Mouse (Mus musculus) cerebellum, postnatal 36 days (tissue): ENCODE data around the gene Nup107.
"Not testable (repeated sequence)": the region's sequence is repeated elsewhere in the genome, so short reads cannot be mapped to it uniquely, and the experiment has no call there.

Experiments used
- DNase-seq, 2 experiments: peaks; one replicate each; pipeline ENCODE4 v3.0.0; 2021 to 2022; ENCODE audit warnings: mixed read lengths in 2 of 2

Gene Nup107

DNA sequence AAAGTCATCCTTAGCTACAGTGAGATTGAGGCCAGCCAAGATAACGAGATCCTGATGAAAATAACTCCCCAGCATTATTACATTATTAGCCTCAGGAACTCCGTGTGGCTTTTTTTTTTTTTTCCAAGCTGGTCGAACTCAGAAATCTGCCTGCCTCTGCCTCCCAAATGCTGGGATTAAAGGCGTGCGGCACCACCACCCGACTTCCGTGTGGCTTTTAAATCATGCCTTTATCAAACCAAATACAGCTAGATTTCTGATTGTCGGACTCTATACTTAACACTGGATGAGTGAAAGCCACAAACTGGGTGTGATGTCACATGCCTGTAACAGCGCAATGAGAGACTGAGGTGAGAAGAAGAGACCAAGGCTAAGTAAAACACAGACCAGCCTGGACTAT is 79.6 kb downstream of the Nup107 start:
- DNase-seq = no peak

DNA sequence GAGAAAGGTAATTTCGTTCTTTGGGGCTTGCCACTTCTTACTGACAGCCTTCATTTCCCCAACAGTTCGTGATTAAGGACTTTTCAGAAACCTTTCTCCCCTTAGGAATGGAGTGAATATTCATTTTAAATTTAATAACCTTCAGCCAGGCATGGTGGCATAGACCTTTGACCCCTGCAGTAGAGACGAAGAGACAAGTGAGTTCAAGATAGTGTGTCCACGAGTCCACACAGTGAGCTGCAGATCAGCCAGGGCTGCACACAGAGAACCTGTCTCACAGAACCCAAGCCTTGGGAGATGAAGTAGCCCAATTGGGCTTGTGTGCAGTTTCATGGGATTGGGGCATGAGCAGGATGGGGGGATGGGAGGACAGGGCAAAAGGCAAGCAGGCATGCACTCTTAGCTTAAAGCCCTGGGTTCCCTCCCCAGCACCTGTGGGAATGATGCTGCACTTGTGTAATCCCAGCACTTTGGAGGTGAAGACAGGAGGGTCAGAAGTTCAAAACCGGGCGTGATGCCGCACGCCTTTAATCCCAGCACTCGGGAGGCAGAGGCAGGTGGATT is 80.2 kb downstream of the Nup107 start:
- DNase-seq = no peak

DNA sequence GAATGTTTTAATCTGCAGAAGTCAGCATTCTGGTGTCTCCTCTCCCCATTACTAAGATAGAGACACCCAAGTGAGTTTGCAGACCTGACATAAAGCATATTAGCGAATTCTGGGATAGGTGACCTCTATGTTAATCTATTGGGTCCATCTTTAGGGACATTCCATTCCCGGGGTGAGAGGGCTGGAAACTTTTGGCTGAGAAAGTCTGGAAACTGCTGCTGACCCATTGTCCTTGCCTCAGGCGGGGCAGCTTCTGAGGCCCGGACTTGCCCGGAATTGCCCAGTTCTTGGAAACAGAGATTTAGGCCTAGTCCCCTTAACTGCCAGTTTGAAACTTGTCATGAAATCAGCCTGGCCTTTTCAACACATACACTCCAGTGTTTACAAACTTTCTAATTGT is 81.1 kb downstream of the Nup107 start:
- peak in 1 of 2 experiments; percentile 18 for DNase-seq

- DNase-seq = peak; percentile 99
These were observed 81.8 kb downstream of the Nup107 start, which contains the start of gene Mdm2 for GRCm38 (mm10) chr10:117710604-117711141. Mdm2 (minus strand) TSS chr10:117710758.

- peak; percentile 69 to 72 for DNase-seq
These were observed 82.4 kb downstream of the Nup107 start for GRCm38 (mm10) chr10:117709930-117710603.

DNA sequence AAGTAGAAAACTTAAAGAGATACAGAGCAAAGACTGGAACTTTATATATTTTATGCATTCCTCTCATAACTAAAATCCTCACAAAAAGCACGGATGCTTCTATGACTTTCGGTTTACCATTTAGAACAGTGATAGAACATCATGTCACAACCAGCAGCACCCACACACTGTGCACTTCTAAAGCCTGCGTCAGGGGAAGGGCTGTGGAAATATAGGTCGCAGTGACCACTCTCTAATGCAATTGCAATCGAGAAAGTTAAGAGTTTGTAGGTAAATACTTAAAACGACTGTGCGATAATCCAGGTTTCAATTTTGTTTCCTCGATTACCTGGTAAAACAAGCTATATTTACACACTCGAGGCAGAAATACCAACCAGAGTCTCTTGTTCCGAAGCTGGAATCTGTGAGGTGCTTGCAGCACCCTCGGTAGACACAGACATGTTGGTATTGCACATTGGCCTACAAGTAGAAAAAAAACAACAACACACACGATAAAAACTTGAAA is 83.1 kb downstream of the Nup107 start:
- no peak for DNase-seq

GRCm38 (mm10) chr10:117708856-117709255 is 83.6 kb downstream of the Nup107 start:
- DNase-seq = no peak

- DNase-seq = no peak
These were observed 84.1 kb downstream of the Nup107 start for GRCm38 (mm10) chr10:117708376-117708775.

GRCm38 (mm10) chr10:117707114-117707838 is 85.2 kb downstream of the Nup107 start:
- DNase-seq = no peak

DNA sequence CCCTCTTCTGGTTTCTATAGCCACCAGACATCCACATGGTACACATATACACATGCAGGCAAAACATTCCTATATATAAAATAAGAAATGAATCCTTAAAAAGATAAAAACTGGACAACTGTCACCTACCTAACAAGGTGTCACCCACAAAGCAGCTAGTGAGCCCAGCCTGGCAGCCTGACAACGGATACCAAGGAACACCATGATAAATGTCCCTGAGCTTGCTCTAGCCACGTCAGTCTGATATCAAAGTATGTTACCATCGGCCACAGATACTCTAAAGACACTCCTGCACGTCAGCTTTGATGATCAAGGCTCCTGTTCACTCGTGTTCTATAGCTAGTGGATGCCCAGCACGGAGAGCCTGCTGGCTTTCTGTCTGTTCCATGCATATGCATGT is 86.1 kb downstream of the Nup107 start:
- no peak for DNase-seq

DNA sequence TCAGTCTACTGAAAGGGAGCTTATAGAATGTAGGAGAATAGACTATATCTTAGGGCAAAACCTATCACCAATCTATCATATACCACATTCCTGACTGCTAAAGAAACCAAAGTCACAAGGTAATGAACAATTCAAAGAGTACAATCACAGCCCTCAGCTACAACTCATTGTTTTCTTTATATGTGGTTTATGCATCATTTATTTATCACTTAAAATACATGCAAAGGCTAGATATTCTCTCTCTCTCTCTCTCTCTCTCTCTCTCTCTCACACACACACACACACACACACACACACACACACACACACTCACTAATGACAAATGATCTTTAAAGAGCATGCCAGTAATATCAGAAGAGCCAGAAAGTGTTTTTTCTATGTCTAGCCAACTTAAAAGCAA is 86.7 kb downstream of the Nup107 start:
- DNase-seq = no peak

- no peak for DNase-seq
These were observed 87.6 kb downstream of the Nup107 start for GRCm38 (mm10) chr10:117704964-117705335.

DNA sequence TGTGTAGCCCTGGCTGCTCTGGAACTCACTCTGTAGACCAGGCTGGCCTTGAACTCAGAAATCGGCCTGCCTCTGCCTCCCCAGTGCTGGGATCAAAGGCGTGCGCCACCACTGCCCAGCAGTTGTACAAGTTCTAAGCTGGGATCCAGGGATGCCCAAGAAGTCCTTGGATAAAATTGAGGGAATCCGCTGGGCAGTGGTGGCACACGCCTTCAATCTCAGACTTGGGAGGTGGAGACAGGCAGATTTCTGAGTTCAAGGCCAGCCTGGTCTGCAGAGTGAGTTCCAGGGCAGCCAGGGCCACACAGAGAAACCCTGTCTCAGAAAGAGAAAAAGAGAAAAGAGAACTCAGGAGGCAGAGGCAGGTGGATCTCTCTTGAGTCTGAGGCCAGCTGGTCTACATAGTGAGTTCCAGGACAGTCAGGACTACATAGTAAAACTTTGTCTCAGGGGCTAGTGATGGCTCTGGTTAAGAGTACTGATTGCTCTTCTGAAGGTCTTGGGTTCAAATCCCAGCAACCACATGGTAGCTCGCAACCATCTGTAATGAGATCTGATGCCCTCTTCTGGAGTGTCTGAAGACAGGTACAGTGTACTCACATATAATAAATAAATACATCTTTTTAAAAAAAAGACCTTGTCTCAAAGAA is 88.1 kb downstream of the Nup107 start:
- DNase-seq = not testable (repeated sequence)

DNA sequence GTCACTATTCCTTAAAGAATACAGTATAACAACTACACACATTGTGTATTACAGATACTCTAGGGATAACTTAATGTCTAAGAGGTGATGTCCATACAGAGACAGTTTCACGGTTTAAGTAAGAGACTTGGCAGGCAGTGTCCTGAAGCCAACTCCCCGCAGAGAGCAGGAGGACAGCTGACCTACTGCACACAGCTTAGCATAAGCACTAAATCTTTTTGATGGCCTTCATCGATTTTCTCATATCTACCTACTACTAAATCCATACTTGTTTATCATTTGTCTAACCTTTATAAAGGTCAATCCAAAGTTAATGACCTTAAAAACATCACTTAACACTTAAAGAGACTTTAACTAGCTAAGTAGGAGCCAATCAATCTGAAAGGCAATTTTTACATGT is 89.0 kb downstream of the Nup107 start:
- DNase-seq = no peak

GRCm38 (mm10) chr10:117702024-117702833 is 90.3 kb downstream of the Nup107 start:
- no peak for DNase-seq

DNA sequence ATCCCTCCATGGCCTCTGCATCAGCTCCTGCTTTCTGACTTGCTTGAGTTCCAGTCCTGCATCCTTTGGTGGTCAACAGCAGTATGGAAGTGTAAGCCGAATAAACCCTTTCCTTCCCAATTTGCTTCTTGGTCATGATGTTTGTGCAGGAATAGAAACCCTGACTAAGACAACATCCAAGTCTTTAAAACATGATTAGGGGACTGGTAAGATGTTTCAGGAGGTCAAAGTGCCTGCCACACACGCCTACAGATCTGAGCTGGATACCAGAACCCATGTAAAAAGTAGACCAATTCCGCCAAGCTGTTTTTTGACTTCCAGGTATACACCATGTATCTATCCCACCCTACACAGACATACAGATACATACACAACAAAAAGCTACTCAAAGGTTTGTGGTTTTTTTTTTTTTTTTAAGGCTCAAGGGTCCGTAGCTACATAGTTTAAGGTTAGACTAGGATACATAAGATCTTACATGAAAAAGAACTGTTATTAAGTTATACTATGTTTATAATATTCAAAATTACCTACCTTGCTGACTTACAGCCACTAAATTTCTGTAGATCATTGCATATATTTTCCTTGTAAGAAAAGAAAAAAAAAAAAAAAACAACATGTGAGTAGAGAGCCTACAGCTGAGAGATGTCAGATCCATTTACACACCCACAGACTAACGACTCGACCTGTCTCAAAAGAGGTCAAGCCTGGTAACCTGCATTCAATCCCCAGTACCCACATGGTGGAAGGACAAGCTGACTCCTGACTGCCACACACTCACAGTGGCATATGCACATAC is 91.3 kb downstream of the Nup107 start:
- no peak for DNase-seq
